Mouse (Mus musculus): ENCODE measurements around the gene Hand1.

- TF ChIP-seq CTCF (IDR thresholded peaks at IDR 0.05): no peak
- TF ChIP-seq POLR2A (IDR thresholded peaks at IDR 0.05; ENCODE audit: insufficient read depth, low read depth, low read length): no peak
- TF ChIP-seq EP300 (IDR thresholded peaks at IDR 0.05; ENCODE audit: insufficient read depth, low read depth, low read length): no peak
Observed at GRCm38 (mm10) chr11:57835331-57835730, 2.7 kb upstream of the Hand1 start.
